Mouse (Mus musculus) forebrain, embryonic 15.5 days (tissue): ENCODE results near the gene Acat2. TPM values are rescaled to one million over a fixed set of nuclear protein-coding genes. Genes with fewer than 3 reads are reported as not detected.
"Not testable (repeated sequence)": the region's sequence is repeated elsewhere in the genome, so short reads cannot be mapped to it uniquely, and the experiment has no call there.

Source experiments
- ATAC-seq: fragments of 200-750 bp; cut with Nextera tagmentation; replicated peaks from 2 replicates; pipeline ENCODE4 v1.8.0; 2017; ENCODE audit warnings: mild to moderate bottlenecking, moderate TSS enrichment, moderate library complexity
- H3K27ac ChIP-seq: fragments of 300-500 bp; sonication (generic); replicated peaks from 2 replicates; pipeline ENCODE4 v1.5.1; 2015; ENCODE audit warnings: mild to moderate bottlenecking, inconsistent platforms
- H3K27me3 ChIP-seq: fragments of 300-500 bp; sonication (generic); 2 replicates; pipeline ENCODE4 v1.6.1; 2015; ENCODE audit warnings: inconsistent platforms
- H3K36me3 ChIP-seq: fragments of 300-500 bp; sonication (generic); 2 replicates; pipeline ENCODE4 v1.6.1; 2015; ENCODE audit warnings: mild to moderate bottlenecking, inconsistent platforms
- H3K4me1 ChIP-seq: fragments of 300-500 bp; sonication (generic); 2 replicates; pipeline ENCODE4 v1.6.1; 2015; ENCODE audit warnings: inconsistent platforms
- H3K4me2 ChIP-seq: fragments of 300-500 bp; sonication (generic); replicated peaks from 2 replicates; pipeline ENCODE4 v1.6.1; 2015; ENCODE audit warnings: mild to moderate bottlenecking, inconsistent platforms
- H3K4me3 ChIP-seq: fragments of 300-500 bp; sonication (generic); 2 replicates; pipeline ENCODE4 v1.5.1; 2015; ENCODE audit warnings: mild to moderate bottlenecking, inconsistent platforms
- H3K9ac ChIP-seq: fragments of 300-500 bp; sonication (generic); replicated peaks from 2 replicates; pipeline ENCODE4 v1.6.1; 2015; ENCODE audit warnings: mild to moderate bottlenecking, inconsistent platforms
- H3K9me3 ChIP-seq: fragments of 300-500 bp; sonication (generic); 2 replicates; pipeline ENCODE4 v1.6.1; 2016; ENCODE audit warnings: inconsistent platforms
- WGBS: fragments of 180-500 bp; shearing (Covaris S2); methylation state at CpG from one replicate; pipeline ENCODE4 v1.1.7; 2015; ENCODE audit warnings: mixed read lengths; 5-methylcytosine and 5-hydroxymethylcytosine counted together
- polyA plus RNA-seq: library from polyadenylated mRNA; unstranded; fragments of >200 nt; fragmentation: Nextera tagmentation; extraction: Ambion mirVana; gene quantifications from 2 replicates; pipeline ENCODE4 v1.2.1, GENCODE M21; 2015

The Acat2 gene
- polyA plus RNA-seq, 1 experiment from 2014 or later, result 323 TPM

DNA sequence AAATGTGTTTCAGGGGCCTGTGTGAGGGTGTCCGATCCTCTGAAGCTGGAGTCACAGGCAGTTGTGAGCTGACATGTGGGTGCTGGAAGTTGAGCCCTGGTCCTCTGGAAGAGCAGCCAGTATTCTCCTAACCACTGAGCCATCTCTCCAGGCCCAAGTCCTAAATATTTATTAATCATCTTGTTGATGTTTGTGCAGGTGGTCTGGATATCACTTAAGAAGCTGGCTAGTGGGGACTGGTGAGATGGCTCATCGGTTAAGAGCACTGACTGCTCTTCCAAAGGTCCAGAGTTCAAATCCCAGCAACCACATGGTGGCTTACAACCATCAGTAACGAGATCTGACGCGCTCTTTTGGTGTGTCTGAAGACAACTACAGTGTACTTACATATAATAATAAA, 10.9 kb downstream of the Acat2 start:
- Histone ChIP-seq H3K4me1 (no peaks in the 10 kb centered on the region), H3K9ac (no peak overlapping the region), H3K4me2 (no peak overlapping the region), H3K4me3 (no peak overlapping the region), H3K9me3 (no peaks in the 10 kb centered on the region), H3K36me3 (peaks cover 66% of the 10 kb centered on the region), H3K27ac (no peak overlapping the region), H3K27me3 (no peaks in the 10 kb centered on the region)
- 94% methylated on average over 5 of the region's 5 CpGs for WGBS
- ATAC-seq, result no peak

GRCm38 (mm10) chr17:12942459-12943162, 17.9 kb downstream of the Acat2 start:
- Histone ChIP-seq H3K27ac (no peak overlapping the region), H3K9me3 (no peaks in the 10 kb centered on the region), H3K36me3 (peaks cover 43% of the 10 kb centered on the region), H3K4me1 (peaks cover 10% of the 10 kb centered on the region), H3K9ac (no peak overlapping the region), H3K27me3 (no peaks in the 10 kb centered on the region), H3K4me2 (no peak overlapping the region), H3K4me3 (no peak overlapping the region)
- ATAC-seq, result no peak
- 95% methylated on average over 6 of the region's 6 CpGs for WGBS

DNA sequence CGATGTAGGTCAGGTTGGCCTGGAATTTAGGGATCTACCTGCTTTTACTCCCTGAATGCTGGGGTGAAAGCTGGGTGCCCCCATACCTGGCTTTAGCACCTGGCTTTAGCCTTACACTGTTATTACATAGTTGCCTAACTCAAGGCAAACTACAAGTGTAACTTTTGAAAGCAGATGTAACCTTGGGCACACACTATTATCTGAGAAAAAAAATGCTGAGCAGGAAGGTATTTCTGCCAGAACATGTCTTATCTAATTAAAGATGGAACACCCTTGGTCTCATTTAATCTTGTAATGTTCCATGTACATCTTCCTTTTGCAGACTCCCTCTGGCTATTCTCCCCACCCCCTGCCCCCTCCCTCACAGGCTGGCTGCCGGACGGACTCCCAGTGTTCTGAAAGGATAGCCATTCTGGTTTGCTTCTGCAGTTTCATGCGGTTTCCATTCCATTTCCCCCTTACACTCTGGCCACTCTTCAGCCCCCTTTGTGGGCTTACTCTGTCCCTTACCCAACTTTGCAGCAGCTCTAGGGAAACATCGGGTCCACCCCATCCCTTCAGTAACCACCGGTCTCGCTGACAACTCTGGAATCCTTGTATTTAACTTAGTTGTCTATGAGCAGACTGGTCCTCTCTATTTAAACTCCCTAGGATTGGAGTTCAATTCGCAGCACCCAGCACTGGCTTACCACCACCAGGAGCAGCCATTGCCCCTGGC, 18.8 kb downstream of the Acat2 start:
- 75% methylated on average over 8 of the region's 8 CpGs for WGBS
- Histone ChIP-seq H3K9ac (no peak overlapping the region), H3K4me2 (no peak overlapping the region), H3K4me3 (no peak overlapping the region), H3K9me3 (no peaks in the 10 kb centered on the region), H3K36me3 (peaks cover 38% of the 10 kb centered on the region), H3K27ac (no peak overlapping the region), H3K4me1 (peaks cover 10% of the 10 kb centered on the region), H3K27me3 (no peaks in the 10 kb centered on the region)
- ATAC-seq, result no peak

GRCm38 (mm10) chr17:12940151-12940805, 20.3 kb downstream of the Acat2 start, which contains the start of gene Acat3:
TSS of gene Acat3 (minus strand) at chr17:12940600.
- peak within 1 kb of the TSS; percentile 17; the same call in 1 of the 2 replicates for H3K4me3 ChIP-seq
- H3K27ac ChIP-seq, result no peak within 1 kb of the TSS
- peaks cover 28% of the 10 kb centered on the region for H3K36me3 ChIP-seq
- peak within 1 kb of the TSS; percentile 42 for H3K4me2 ChIP-seq
- 13% methylated on average over 27 of the region's 27 CpGs for WGBS
- no peaks in the 10 kb centered on the region for H3K27me3 ChIP-seq
- ATAC-seq, result peak; percentile 64
- no peaks in the 10 kb centered on the region for H3K9me3 ChIP-seq
- H3K9ac ChIP-seq, result no peak within 1 kb of the TSS
- H3K4me1 ChIP-seq, result peaks cover 10% of the 10 kb centered on the region

GRCm38 (mm10) chr17:12939377-12940148, 21.0 kb downstream of the Acat2 start:
- WGBS, result 34% methylated on average over 2 of the region's 12 CpGs
- peak; percentile 63 for ATAC-seq
- H3K9me3 ChIP-seq, result not testable (repeated sequence)

GRCm38 (mm10) chr17:12938077-12938476, 22.5 kb downstream of the Acat2 start:
- H3K27ac ChIP-seq, result no peak overlapping the region
- peaks cover 10% of the 10 kb centered on the region for H3K36me3 ChIP-seq
- no peaks in the 10 kb centered on the region for H3K9me3 ChIP-seq
- peaks cover 10% of the 10 kb centered on the region for H3K4me1 ChIP-seq
- H3K4me3 ChIP-seq, result no peak overlapping the region
- ATAC-seq, result no peak
- no peaks in the 10 kb centered on the region for H3K27me3 ChIP-seq
- 15% methylated on average over 2 of the region's 2 CpGs for WGBS
- no peak overlapping the region for H3K4me2 ChIP-seq
- H3K9ac ChIP-seq, result no peak overlapping the region

More at GRCm38 (mm10) chr17:12939377-12940148, 21.0 kb downstream of the Acat2 start:
- Histone ChIP-seq H3K4me3 (0 out of 2 replicates have a peak overlapping the region, but pooled peaks have one; percentile 17), H3K36me3 (peaks cover 20% of the 10 kb centered on the region), H3K4me2 (peak overlapping the region; percentile 42)
- H3K4me1 ChIP-seq, H3K9ac ChIP-seq, H3K27me3 ChIP-seq, H3K27ac ChIP-seq: not testable (repeated sequence)

GRCm38 (mm10) chr17:12937412-12937970, 23.1 kb downstream of the Acat2 start:
- Histone ChIP-seq H3K4me2 (no peak overlapping the region), H3K27me3 (no peaks in the 10 kb centered on the region), H3K9me3 (no peaks in the 10 kb centered on the region), H3K27ac (no peak overlapping the region), H3K4me3 (no peak overlapping the region), H3K36me3 (peaks cover 4% of the 10 kb centered on the region; the same call in 1 of the 2 replicates), H3K4me1 (peaks cover 10% of the 10 kb centered on the region), H3K9ac (no peak overlapping the region)
- WGBS, result 94% methylated on average over 2 of the region's 2 CpGs
- ATAC-seq, result no peak

- Histone ChIP-seq H3K4me3 (no peak overlapping the region), H3K4me1 (peaks cover 10% of the 10 kb centered on the region), H3K9ac (no peak overlapping the region), H3K9me3 (no peaks in the 10 kb centered on the region), H3K4me2 (no peak overlapping the region), H3K27ac (no peak overlapping the region), H3K36me3 (no peaks in the 10 kb centered on the region), H3K27me3 (no peaks in the 10 kb centered on the region)
- no peak for ATAC-seq
- 14% methylated on average over 4 of the region's 4 CpGs for WGBS
These were observed 24.8 kb downstream of the Acat2 start for GRCm38 (mm10) chr17:12935719-12936118.

- H3K4me2 ChIP-seq, H3K4me1 ChIP-seq, H3K36me3 ChIP-seq, H3K9me3 ChIP-seq, H3K27me3 ChIP-seq, H3K9ac ChIP-seq, H3K4me3 ChIP-seq, H3K27ac ChIP-seq, ATAC-seq: not testable (repeated sequence)
- WGBS, result 88% methylated on average over 5 of the region's 5 CpGs
These were observed 29.0 kb downstream of the Acat2 start for GRCm38 (mm10) chr17:12931576-12931975.

DNA sequence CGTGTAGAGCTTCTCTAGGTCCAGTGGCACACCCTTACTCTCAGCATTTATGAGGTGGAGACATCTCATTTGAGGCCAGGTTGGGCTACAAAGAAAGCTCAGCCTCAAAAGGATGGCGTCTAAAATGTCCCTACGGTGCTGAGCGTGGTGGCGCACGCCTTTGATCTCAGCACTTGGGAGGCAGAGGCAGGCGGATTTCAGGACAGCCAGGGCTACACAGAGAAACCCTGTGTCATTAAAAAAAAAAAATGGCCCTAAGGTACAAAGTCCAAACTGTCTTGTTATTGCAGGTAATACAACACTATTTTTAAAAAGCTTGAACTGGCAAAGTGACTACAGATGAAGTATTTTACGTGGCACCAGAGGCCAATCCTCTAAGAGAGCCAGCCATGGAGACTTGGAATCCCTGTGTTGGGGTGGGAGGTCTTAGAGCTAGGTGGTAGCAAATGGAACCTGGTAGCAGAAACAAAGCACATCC, 34.8 kb downstream of the Acat2 start:
- no peak for ATAC-seq
- Histone ChIP-seq H3K27ac (no peak overlapping the region), H3K9me3 (no peaks in the 10 kb centered on the region), H3K4me1 (no peaks in the 10 kb centered on the region), H3K27me3 (no peaks in the 10 kb centered on the region), H3K4me3 (no peak overlapping the region), H3K9ac (no peak overlapping the region), H3K36me3 (peaks cover 59% of the 10 kb centered on the region), H3K4me2 (no peak overlapping the region)
- 89% methylated on average over 8 of the region's 8 CpGs for WGBS

DNA sequence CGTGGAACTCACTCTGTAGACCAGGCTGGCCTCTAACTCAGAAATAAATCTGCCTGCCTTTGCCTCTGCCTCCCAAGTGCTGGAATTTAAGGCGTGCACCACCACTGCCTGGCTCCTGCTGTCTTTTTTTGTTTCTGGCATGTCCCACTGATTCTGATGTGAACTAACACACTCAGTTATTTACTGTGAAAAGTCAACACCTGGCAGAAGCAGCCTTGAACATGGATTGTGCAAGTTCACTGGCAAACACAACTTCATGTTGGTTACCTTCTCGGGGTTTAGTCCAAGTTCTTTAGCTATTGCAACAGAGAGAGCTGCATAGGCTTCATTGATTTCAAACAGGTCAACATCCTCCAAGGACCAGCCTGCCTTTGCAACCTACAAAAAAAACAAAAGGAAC, 35.5 kb downstream of the Acat2 start:
- Histone ChIP-seq H3K9me3 (no peaks in the 10 kb centered on the region), H3K27me3 (no peaks in the 10 kb centered on the region), H3K4me3 (no peak overlapping the region), H3K9ac (no peak overlapping the region), H3K4me2 (no peak overlapping the region), H3K36me3 (peaks cover 66% of the 10 kb centered on the region), H3K27ac (no peak overlapping the region), H3K4me1 (no peaks in the 10 kb centered on the region)
- 93% methylated on average over 3 of the region's 3 CpGs for WGBS
- no peak for ATAC-seq
